ENCODE assay signal across 11 mouse cellular contexts in genomic region chr4:44633694-44634524, GRCm38 (mm10).
DNase-seq lines count a peak whose midpoint lies in the region; ATAC-seq and TF ChIP-seq lines count a peak whose summit lies in the region.
"Had no signal": no experiment of that assay in that cellular context is flagged by ENCODE, and none has a peak within 500 bp of the region (broad histone marks: within the 10 kb centered on the region; RNA-seq: fewer than 3 reads in every experiment).

No protein-coding gene starts in this region.

- H3K27me3 ChIP-seq in kidney, adult 2 months (replicated peaks; ENCODE audit: control insufficient read depth, insufficient read depth, low read length): no peaks in the 10 kb centered on the region
- no peaks in the 10 kb centered on the region for H3K27me3 ChIP-seq in embryonic facial prominence, embryonic 14.5 days (replicated peaks; ENCODE audit: control insufficient read depth, insufficient read depth, low read length)
- H3K27me3 ChIP-seq in intestine, embryonic 15.5 days (replicated peaks): no peaks in the 10 kb centered on the region
- H3K27me3 ChIP-seq: embryonic facial prominence, embryonic 13.5 days had no signal

- H3K36me3 ChIP-seq in kidney, adult 2 months (ENCODE audit: control insufficient read depth, insufficient read depth, low read length): no peaks in the 10 kb centered on the region
- no peaks in the 10 kb centered on the region for H3K36me3 ChIP-seq in embryonic facial prominence, embryonic 14.5 days (ENCODE audit: control insufficient read depth, insufficient read depth, low read length)
- no peaks in the 10 kb centered on the region for H3K36me3 ChIP-seq in intestine, embryonic 15.5 days
- H3K36me3 ChIP-seq: embryonic facial prominence, embryonic 13.5 days; G1E had no signal

- H3K9ac ChIP-seq in embryonic facial prominence, embryonic 14.5 days (ENCODE audit: low read depth, low read length): no peak overlapping the region
- no peak overlapping the region for H3K9ac ChIP-seq in intestine, embryonic 15.5 days
- H3K9ac ChIP-seq: embryonic facial prominence, embryonic 13.5 days had no signal

- no peak for TF ChIP-seq CTCF in kidney, adult 2 months (conservative IDR thresholded peaks at IDR 0.05; ENCODE audit: insufficient read depth, insufficient read length, low read depth, low read length)

- intact Hi-C loops in heart, postnatal 36 days (cut with DNase I): no loop called here

- H3K4me1 ChIP-seq in kidney, adult 2 months (ENCODE audit: control insufficient read depth, insufficient read depth, low read length): no peaks in the 10 kb centered on the region
- H3K4me1 ChIP-seq in embryonic facial prominence, embryonic 14.5 days (ENCODE audit: control insufficient read depth, insufficient read depth, low read length): no peaks in the 10 kb centered on the region
- no peaks in the 10 kb centered on the region for H3K4me1 ChIP-seq in intestine, embryonic 15.5 days (replicated peaks)
- H3K4me1 ChIP-seq: embryonic facial prominence, embryonic 13.5 days had no signal

- H3K4me2 ChIP-seq in embryonic facial prominence, embryonic 14.5 days (ENCODE audit: low read depth, low read length): no peak overlapping the region
- H3K4me2 ChIP-seq in intestine, embryonic 15.5 days (replicated peaks): peak overlapping the region; percentile 44
- H3K4me2 ChIP-seq: embryonic facial prominence, embryonic 13.5 days had no signal

- TF ChIP-seq POLR2A in kidney, adult 2 months (IDR thresholded peaks at IDR 0.05; ENCODE audit: low read depth, low read length): no peak

- H3K9me3 ChIP-seq in embryonic facial prominence, embryonic 14.5 days (ENCODE audit: control insufficient read depth, low read length): no peaks in the 10 kb centered on the region
- H3K9me3 ChIP-seq in intestine, embryonic 15.5 days: no peaks in the 10 kb centered on the region
- H3K9me3 ChIP-seq: embryonic facial prominence, embryonic 13.5 days had no signal

- H3K4me3 ChIP-seq in kidney, adult 2 months (ENCODE audit: insufficient read depth, low read depth, low read length): peak overlapping the region; percentile 15; the same call in 1 of the 2 replicates
- H3K4me3 ChIP-seq in embryonic facial prominence, embryonic 14.5 days (ENCODE audit: low read depth, low read length): no peak overlapping the region
- H3K4me3 ChIP-seq in intestine, embryonic 15.5 days (replicated peaks): no peak overlapping the region; the same call in 1 of the 2 replicates
- H3K4me3 ChIP-seq: embryonic facial prominence, embryonic 13.5 days; left cerebral cortex, adult 2 months had no signal

- peak; percentile 45 for DNase-seq in kidney, adult 2 months
- DNase-seq in kidney, postnatal 25 days: no peak
- peak; percentile 82 for DNase-seq in embryonic facial prominence, embryonic 14.5 days (ENCODE audit: low spot score)
- DNase-seq in mesoderm, embryonic 11.5 days (ENCODE audit: low read depth, low spot score): peak; percentile 51
- DNase-seq in adrenal gland, postnatal 14 days: no peak
- DNase-seq in right cerebral cortex, postnatal 25 days: no peak
- no peak for DNase-seq in heart, postnatal 36 days

- ATAC-seq in embryonic facial prominence, embryonic 14.5 days (ENCODE audit: low read depth): peak; percentile 89
- ATAC-seq in intestine, embryonic 15.5 days: peak; percentile 34; the same call in 1 of the 2 replicates

- WGBS in kidney, adult 2 months: 7% methylated on average over 12 of the region's 12 CpGs
- 21% methylated on average over 12 of the region's 12 CpGs for WGBS in embryonic facial prominence, embryonic 14.5 days
- WGBS in intestine, embryonic 15.5 days: 13% methylated on average over 12 of the region's 12 CpGs

- H3K27ac ChIP-seq in kidney, adult 2 months (ENCODE audit: insufficient read depth, low read depth, low read length): no peak overlapping the region
- no peak overlapping the region for H3K27ac ChIP-seq in embryonic facial prominence, embryonic 14.5 days (replicated peaks; ENCODE audit: low read depth, low read length)
- H3K27ac ChIP-seq in intestine, embryonic 15.5 days: no peak overlapping the region
- H3K27ac ChIP-seq: embryonic facial prominence, embryonic 13.5 days; left cerebral cortex, adult 2 months had no signal

Comparison
In these comparisons a context has a peak if more than half of its experiments do, and no peak if none do; other contexts are left out.
1. DNase-seq: peak in kidney, adult 2 months (single experiment), embryonic facial prominence, embryonic 14.5 days (single experiment) and mesoderm, embryonic 11.5 days (single experiment); none in kidney, postnatal 25 days (0 of 2), adrenal gland, postnatal 14 days (single experiment), right cerebral cortex, postnatal 25 days (single experiment) and heart, postnatal 36 days (0 of 2).